Mouse (Mus musculus) gastrocnemius, adult 2 months (tissue): Measurements from ENCODE around the gene Ddn. TPM values are rescaled to one million over a fixed set of nuclear protein-coding genes. Genes with fewer than 3 reads are reported as not detected.

ENCODE experiments used
- DNase-seq: peaks from one replicate; pipeline ENCODE4 v3.0.0; 2022
- H3K27ac ChIP-seq: fragments of 200-600 bp; 2 replicates; pipeline ENCODE4 v1.8.1; 2022; ENCODE audit warnings: mild to moderate bottlenecking
- H3K4me3 ChIP-seq: fragments of 200-600 bp; 2 replicates; pipeline ENCODE4 v1.8.1; 2022; ENCODE audit warnings: mild to moderate bottlenecking, moderate library complexity
- CTCF ChIP-seq: fragments of 200-600 bp; IDR thresholded peaks from 2 replicates; pipeline ENCODE4 v1.8.1; 2022; ENCODE audit warnings: antibody characterized with exemption, mild to moderate bottlenecking, moderate library complexity
- intact Hi-C: fragments of 180-260 bp; cut with DNase I; formaldehyde crosslinking; loops from one replicate; pipeline ENCODE4 v1.15.1; 2025
- total RNA-seq, 2 experiments: library from RNA; stranded (reverse); gene quantifications; 2 replicates each; pipeline ENCODE4 v1.2.3; 2021

Ddn gene
- total RNA-seq, 2 experiments from 2014 or later, result 0.33 to 0.78 TPM

DNA sequence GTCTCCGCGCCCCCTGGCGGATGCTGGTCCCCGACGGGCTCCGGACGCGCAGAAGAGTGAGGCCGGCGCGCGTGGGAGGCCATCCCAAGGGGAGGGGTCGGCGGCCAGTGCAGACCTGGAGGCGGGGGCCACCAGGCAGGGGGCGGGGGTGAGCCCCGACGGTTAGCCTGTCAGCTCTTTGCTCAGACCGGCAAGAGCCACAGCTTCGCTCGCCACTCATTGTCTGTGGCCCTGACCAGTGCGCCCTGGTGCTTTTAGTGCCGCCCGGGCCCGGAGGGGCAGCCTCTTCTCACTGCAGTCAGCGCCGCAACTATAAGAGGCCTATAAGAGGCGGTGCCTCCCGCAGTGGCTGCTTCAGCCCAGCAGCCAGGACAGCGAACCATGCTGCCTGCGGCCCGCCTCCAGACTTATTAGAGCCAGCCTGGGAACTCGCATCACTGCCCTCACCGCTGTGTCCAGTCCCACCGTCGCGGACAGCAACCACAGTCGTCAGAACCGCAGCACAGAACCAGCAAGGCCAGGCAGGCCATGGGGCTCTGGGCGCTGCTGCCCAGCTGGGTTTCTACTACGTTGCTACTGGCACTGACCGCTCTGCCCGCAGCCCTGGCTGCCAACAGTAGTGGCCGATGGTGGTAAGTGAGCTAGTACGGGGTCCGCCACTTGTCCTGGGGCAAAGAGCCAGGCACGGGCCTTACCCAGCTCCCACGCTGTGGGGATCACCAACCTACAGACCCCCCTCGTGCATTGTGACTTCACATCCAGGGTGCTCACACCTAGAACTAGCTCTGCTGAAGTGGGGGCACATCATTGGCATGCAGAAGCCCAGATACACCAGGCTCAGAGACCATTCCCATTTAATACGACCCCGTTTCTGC, 19.4 kb downstream of the Ddn start, which contains the start of gene Wnt1:
Gene Wnt1, plus strand, starts transcription at position 197 of the 875 bp plus-strand sequence.
- DNase-seq, result peak; percentile 65
- intact Hi-C loops, result no loop called here
- Histone ChIP-seq H3K27ac (no peak within 1 kb of the TSS), H3K4me3 (peak within 1 kb of the TSS; percentile 64)
- peak; percentile 66 for TF ChIP-seq CTCF

DNA sequence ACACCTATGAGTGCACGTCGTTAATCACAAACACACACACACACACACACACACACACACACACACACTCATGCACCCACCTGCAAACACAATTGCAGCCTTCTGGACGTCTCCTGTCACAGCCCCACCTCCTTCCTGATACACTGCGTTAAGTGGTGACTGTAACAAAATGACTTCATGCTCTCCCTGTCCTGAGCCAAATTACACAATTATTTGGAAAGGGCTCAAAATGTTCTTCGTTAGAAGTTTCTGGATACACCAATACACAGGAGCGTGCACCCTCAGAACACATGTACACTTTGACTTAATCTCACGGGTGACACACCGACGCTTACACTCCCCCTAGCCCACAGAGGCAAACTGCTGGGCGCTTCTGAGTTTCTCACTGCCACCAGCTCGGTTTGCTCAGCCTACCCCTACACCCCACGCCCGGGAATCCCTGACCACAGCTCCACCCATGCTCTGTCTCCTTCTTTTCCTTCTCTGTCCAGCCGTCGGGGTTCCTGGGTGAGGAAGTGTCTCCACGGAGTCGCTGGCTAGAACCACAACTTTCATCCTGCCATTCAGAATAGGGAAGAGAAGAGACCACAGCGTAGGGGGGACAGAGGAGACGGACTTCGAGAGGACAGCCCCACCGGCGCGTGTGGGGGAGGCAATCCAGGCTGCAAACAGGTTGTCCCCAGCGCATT, 20.2 kb downstream of the Ddn start:
- no peak overlapping the region for H3K27ac ChIP-seq
- no peak for DNase-seq
- H3K4me3 ChIP-seq, result peak overlapping the region; percentile 41
- TF ChIP-seq CTCF, result no peak
- intact Hi-C loops, result no loop called here

DNA sequence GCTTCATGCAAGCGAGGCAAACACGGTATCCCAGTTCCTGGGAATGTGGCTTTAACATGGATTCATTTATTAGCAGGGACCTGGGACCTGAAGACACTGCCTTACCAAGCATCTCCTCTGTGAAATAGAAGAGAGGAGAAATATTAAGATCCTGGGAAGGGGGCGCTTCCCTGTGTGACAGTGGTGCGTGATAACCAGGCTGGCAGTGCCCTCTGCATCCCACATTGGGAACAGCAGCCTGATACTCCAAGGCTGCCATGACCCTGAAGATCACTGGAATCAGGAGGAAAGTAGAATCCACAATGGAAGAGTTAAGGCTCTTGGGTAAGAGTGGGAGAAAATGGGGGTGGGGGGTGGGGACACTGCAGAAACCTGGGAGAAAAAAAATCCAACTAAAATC, 21.4 kb downstream of the Ddn start:
- DNase-seq, result no peak
- Histone ChIP-seq H3K27ac (no peak overlapping the region), H3K4me3 (no peak overlapping the region)
- peak; percentile 18; the same call in 1 of the 2 replicates for TF ChIP-seq CTCF
- intact Hi-C loops, result no loop called here

DNA sequence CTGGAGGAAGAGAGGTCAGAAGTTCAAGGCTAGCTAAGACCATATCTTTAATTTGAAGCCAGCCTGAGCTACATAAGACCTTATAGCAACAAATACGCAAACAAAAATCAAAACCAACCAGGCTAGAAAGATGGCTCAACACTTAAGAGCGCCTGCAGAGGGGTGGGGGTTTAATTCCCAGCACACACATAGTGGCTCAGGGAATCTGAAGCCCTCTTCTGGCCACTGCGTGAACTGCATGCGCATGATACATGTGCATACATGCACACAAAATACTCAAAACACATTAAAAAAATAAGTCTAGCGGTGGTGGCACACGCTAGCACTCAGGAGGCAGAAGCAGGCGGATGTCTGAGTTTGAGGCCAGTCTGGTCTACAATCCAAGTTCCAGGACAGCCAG, 23.5 kb downstream of the Ddn start:
- peak; percentile 56 for TF ChIP-seq CTCF
- no peak for DNase-seq
- H3K27ac ChIP-seq, result no peak overlapping the region
- intact Hi-C loops, result no loop called here
- H3K4me3 ChIP-seq, result no peak overlapping the region

DNA sequence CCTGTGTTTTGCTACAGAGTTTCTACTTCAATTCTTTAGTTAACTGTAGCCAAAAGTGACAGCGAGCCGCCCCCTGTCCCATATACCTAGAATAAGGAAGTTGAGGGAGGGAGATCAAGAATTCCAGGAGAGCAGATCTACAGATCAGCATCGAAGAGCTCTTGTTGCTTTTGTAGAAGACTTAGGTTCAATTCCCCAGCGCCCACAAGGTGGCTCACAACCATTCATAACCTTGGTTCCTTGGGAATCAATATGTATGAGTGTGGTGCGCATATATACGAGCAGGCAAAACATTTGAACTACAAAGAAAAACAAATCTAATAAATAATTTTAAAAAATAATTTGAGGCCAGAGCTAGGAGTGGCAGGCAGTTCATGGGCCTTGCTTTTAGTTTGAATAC, 28.1 kb downstream of the Ddn start:
- no peak overlapping the region for H3K27ac ChIP-seq
- H3K4me3 ChIP-seq, result no peak overlapping the region
- TF ChIP-seq CTCF, result no peak
- intact Hi-C loops, result no loop called here
- no peak for DNase-seq

- intact Hi-C loops, result no loop called here
- H3K27ac ChIP-seq, result peak overlapping the region; percentile 28; the same call in 1 of the 2 replicates
- peak; percentile 37 for TF ChIP-seq CTCF
- DNase-seq, result peak; percentile 76
- no peak overlapping the region for H3K4me3 ChIP-seq
Measured at GRCm38 (mm10) chr15:98780573-98780972, 28.7 kb downstream of the Ddn start.

GRCm38 (mm10) chr15:98780075-98780474, 29.2 kb downstream of the Ddn start:
- Histone ChIP-seq H3K27ac (peak overlapping the region; percentile 28; the same call in 1 of the 2 replicates), H3K4me3 (no peak overlapping the region)
- peak; percentile 70 for DNase-seq
- TF ChIP-seq CTCF, result no peak
- intact Hi-C loops, result no loop called here

- intact Hi-C loops, result no loop called here
- TF ChIP-seq CTCF, result no peak
- H3K4me3 ChIP-seq, result no peak overlapping the region
- no peak overlapping the region for H3K27ac ChIP-seq
- DNase-seq, result no peak
Measured at GRCm38 (mm10) chr15:98778806-98779205, 30.5 kb downstream of the Ddn start.

- H3K4me3 ChIP-seq, result peak overlapping the region; percentile 65
- no peak for DNase-seq
- intact Hi-C loops, result no loop called here
- no peak overlapping the region for H3K27ac ChIP-seq
- TF ChIP-seq CTCF, result no peak
Measured at GRCm38 (mm10) chr15:98778191-98778770, 31.0 kb downstream of the Ddn start.

DNA sequence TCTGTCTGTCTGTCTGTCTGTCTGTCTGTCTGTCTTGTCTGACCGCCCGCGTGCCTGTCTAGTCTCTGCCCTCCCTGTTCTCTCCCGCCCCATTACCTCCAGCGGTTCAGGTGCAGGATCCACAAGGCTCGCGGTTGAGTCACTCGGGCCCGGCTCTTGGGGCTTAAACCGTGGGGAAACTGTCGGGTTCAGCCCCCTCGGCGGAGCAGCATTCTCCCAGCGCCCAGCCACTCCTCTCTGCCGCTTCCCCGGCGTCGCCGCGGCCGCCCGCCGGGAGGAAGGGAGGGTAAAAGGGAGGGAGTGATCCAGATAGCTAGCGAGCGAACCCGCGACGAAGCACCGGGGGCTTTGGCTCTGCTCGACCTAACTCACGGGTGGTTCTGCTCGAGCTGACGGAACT, 31.5 kb downstream of the Ddn start, which contains the start of gene Wnt10b:
Gene Wnt10b, minus strand, starts transcription at position 389 of the 400 bp plus-strand sequence.
- H3K4me3 ChIP-seq, result peak within 1 kb of the TSS; percentile 65
- peak; percentile 48 for DNase-seq
- peak within 1 kb of the TSS; percentile 59 for H3K27ac ChIP-seq
- intact Hi-C loops, result no loop called here
- no peak for TF ChIP-seq CTCF

DNA sequence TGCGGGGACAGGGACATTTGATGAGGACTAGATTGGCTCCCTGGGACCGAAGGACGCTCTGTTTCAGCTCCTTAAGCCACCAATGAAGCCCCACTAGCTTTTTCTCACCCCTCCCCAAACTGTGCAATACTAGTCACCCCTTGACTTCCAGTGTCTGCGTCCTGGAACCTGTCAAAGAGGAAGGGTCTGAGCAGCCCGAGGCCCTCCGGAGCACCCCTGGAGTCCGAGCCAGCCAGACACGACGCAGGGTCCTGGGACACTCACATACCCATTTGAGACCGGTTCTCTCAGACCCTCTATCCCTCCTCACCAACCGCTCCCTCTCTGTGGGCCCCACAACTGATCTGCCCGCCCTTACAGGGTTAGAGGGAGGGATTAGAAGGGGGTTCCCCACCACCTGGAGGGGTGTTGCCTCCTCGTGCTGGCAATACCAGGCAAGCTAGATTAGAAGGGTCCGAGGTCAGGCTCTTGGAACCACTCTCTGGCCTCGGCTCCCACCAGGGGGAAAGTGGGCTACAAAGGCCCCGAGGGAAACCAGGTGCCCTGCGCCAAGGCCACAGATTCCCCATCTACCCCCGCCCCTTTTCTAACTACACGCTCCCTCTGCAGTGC, 32.2 kb downstream of the Ddn start:
- Histone ChIP-seq H3K27ac (0 out of 2 replicates have a peak overlapping the region, but pooled peaks have one; percentile 3), H3K4me3 (peak overlapping the region; percentile 65)
- no peak for TF ChIP-seq CTCF
- intact Hi-C loops, result no loop called here
- DNase-seq, result no peak

GRCm38 (mm10) chr15:98776280-98777004, 32.8 kb downstream of the Ddn start:
- H3K27ac ChIP-seq, result 0 out of 2 replicates have a peak overlapping the region, but pooled peaks have one; percentile 6
- peak; percentile 16; the same call in 1 of the 2 replicates for TF ChIP-seq CTCF
- H3K4me3 ChIP-seq, result peak overlapping the region; percentile 65
- intact Hi-C loops, result no loop called here
- peak; percentile 57 for DNase-seq
